Mouse (Mus musculus) limb, embryonic 14.5 days (tissue): ENCODE measurements around the gene Mdc1. TPM values are rescaled to one million over a fixed set of nuclear protein-coding genes. Genes with fewer than 3 reads are reported as not detected.

Experiments
- ATAC-seq: fragments of 200-750 bp; cut with Nextera tagmentation; 2 replicates; pipeline ENCODE4 v1.8.0; 2017; ENCODE audit warnings: low read depth, moderate number of reproducible peaks, moderate TSS enrichment; ENCODE audit not compliant: low FRiP score
- DNase-seq: peaks from one replicate; pipeline ENCODE4 v3.0.0-alpha.2; 2015; ENCODE audit warnings: low spot score
- H3K27ac ChIP-seq: fragments of 300-500 bp; sonication (generic); replicated peaks from 2 replicates; pipeline ENCODE4 v1.5.1; 2014; ENCODE audit warnings: low read depth, mild to moderate bottlenecking, low read length, moderate library complexity, mixed read lengths
- H3K27me3 ChIP-seq: fragments of 300-500 bp; sonication (generic); 2 replicates; pipeline ENCODE4 v1.6.1; 2014; ENCODE audit warnings: low read length, mixed read lengths; ENCODE audit not compliant: control insufficient read depth, insufficient read depth
- H3K36me3 ChIP-seq: fragments of 300-500 bp; sonication (generic); 2 replicates; pipeline ENCODE4 v1.6.1; 2014; ENCODE audit warnings: mild to moderate bottlenecking, low read length, moderate library complexity, mixed read lengths; ENCODE audit not compliant: control insufficient read depth, insufficient read depth
- H3K4me1 ChIP-seq: fragments of 300-500 bp; sonication (generic); 2 replicates; pipeline ENCODE4 v1.6.1; 2014; ENCODE audit warnings: antibody characterized with exemption, low read length, mixed read lengths; ENCODE audit not compliant: control insufficient read depth, insufficient read depth
- H3K4me2 ChIP-seq: fragments of 300-500 bp; sonication (generic); replicated peaks from 2 replicates; pipeline ENCODE4 v1.6.1; 2014; ENCODE audit warnings: low read depth, mild to moderate bottlenecking, low read length, moderate library complexity; ENCODE audit not compliant: severe bottlenecking
- H3K4me3 ChIP-seq: fragments of 300-500 bp; sonication (generic); replicated peaks from 2 replicates; pipeline ENCODE4 v1.5.1; 2014; ENCODE audit warnings: low read length
- H3K9ac ChIP-seq: fragments of 300-500 bp; sonication (generic); 2 replicates; pipeline ENCODE4 v1.6.1; 2014; ENCODE audit warnings: mild to moderate bottlenecking, low read depth, low read length, moderate library complexity; ENCODE audit not compliant: severe bottlenecking
- H3K9me3 ChIP-seq: fragments of 300-500 bp; sonication (generic); 2 replicates; pipeline ENCODE4 v1.6.1; 2016; ENCODE audit warnings: low read length; ENCODE audit not compliant: control insufficient read depth
- POLR2A ChIP-seq: fragments of 200-500 bp; IDR thresholded peaks from 2 replicates; pipeline ENCODE4 v1.8.0; 2012; ENCODE audit warnings: inconsistent platforms, mild to moderate bottlenecking, moderate library complexity, borderline replicate concordance; ENCODE audit not compliant: insufficient read depth, insufficient read length; ENCODE audit errors: extremely low read depth
- WGBS: fragments of 180-500 bp; shearing (Covaris S2); extraction: QIAGEN DNeasy Blood & Tissue Kit; methylation state at CpG from one replicate; pipeline ENCODE4 v1.1.7; 2014; 5-methylcytosine and 5-hydroxymethylcytosine counted together
- polyA plus RNA-seq, 2 experiments: library from polyadenylated mRNA; depleted of rRNA in 1 of 2; stranded (reverse) in 1 of 2; unstranded in 1 of 2; fragments of >200 nt; fragmentation: Nextera tagmentation in 1 of 2; extraction: Ambion mirVana in 1 of 2; gene quantifications; 2 replicates each; pipeline versions ENCODE4 v1.2.1 to v1.2.3; 2012 to 2014

Gene Mdc1
- polyA plus RNA-seq, 2 experiments, result 12.2 to 28.8 TPM

DNA sequence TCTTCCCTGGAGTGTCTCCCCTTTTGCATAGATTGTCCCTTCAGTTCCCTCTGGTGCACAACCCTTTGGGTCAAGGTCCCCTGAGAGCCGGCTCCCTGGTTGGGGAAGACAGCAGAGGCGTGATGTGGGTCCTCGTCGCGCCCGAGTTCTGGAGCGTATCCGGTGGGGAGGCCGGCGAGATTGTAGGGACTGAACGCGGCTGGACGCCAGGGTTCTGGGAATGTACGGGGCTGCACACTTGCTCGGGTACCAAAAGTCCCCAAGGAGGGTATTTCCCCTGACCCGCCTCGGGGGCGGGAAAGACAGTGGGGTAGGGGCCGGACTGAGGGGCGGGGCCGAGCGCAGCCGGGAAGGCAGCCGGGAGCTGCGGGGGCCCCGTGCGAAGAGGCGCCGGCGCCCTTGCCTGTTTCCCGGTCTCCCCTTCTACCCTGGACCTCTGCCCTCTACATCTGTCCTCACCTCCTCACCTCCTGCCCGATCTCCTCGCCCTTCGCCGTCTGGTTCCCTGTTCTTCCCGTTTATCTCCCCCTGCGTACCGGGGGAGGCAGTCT, 25.0 kb downstream of the Mdc1 start:
- Histone ChIP-seq H3K27me3 (no peaks in the 10 kb centered on the region), H3K36me3 (peaks cover 8% of the 10 kb centered on the region), H3K4me1 (peaks cover 39% of the 10 kb centered on the region), H3K27ac (peak overlapping the region; percentile 92), H3K4me2 (peak overlapping the region; percentile 97), H3K9ac (peak overlapping the region; percentile 83), H3K9me3 (no peaks in the 10 kb centered on the region), H3K4me3 (peak overlapping the region; percentile 62)
- no peak for TF ChIP-seq POLR2A
- 0% methylated on average over 37 of the region's 38 CpGs for WGBS
- ATAC-seq (peak; percentile 58), DNase-seq (peak; percentile 72)

GRCm38 (mm10) chr17:35866911-35867890, 25.9 kb downstream of the Mdc1 start:
- Histone ChIP-seq H3K27me3 (no peaks in the 10 kb centered on the region), H3K9ac (peak overlapping the region; percentile 83), H3K4me3 (peak overlapping the region; percentile 62), H3K36me3 (peaks cover 11% of the 10 kb centered on the region), H3K4me2 (peak overlapping the region; percentile 97), H3K27ac (peak overlapping the region; percentile 92), H3K9me3 (no peaks in the 10 kb centered on the region), H3K4me1 (peaks cover 39% of the 10 kb centered on the region)
- ATAC-seq (no peak), DNase-seq (no peak)
- TF ChIP-seq POLR2A, result no peak
- WGBS, result 10% methylated on average over 26 of the region's 26 CpGs

- H3K9ac ChIP-seq, result peak overlapping the region; percentile 83
- peaks cover 9% of the 10 kb centered on the region for H3K36me3 ChIP-seq
- ATAC-seq, result no peak
- TF ChIP-seq POLR2A, result no peak
- 28% methylated on average over 14 of the region's 17 CpGs for whole genome bisulfite sequencing
- no peak for DNase-seq
- H3K4me3 ChIP-seq, result peak overlapping the region; percentile 62
- no peaks in the 10 kb centered on the region for H3K27me3 ChIP-seq
- peaks cover 39% of the 10 kb centered on the region for H3K4me1 ChIP-seq
- H3K4me2 ChIP-seq, result peak overlapping the region; percentile 97
- 0 out of 2 replicates have a peak overlapping the region, but pooled peaks have one; percentile 59 for H3K27ac ChIP-seq
- no peaks in the 10 kb centered on the region for H3K9me3 ChIP-seq
Measured at GRCm38 (mm10) chr17:35868165-35868820, 27.0 kb downstream of the Mdc1 start.

DNA sequence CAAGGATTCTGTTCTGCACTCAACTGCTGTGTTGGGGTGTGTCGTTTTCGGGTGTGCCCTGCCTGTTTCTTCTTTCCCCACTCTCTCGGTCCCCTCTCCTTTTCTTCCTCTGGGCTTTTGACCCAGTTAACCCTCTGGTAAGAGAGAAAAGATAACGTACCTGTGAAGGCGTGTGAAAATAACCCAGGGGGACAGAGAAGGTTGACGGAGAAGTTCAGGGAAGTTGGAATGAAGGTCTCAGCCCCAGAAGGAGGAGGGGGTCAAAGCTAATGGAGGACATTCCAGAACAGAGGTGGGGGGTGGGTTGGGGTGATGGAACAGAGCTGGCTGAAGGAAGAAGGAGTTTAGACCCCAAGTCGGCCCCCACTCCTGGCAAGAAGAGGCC, 27.6 kb downstream of the Mdc1 start:
- H3K27ac ChIP-seq, result peak overlapping the region; percentile 59
- no peaks in the 10 kb centered on the region for H3K9me3 ChIP-seq
- H3K9ac ChIP-seq, result peak overlapping the region; percentile 83
- peak overlapping the region; percentile 97 for H3K4me2 ChIP-seq
- 4% methylated on average over 7 of the region's 7 CpGs for WGBS
- no peak for DNase-seq
- H3K4me1 ChIP-seq, result peaks cover 39% of the 10 kb centered on the region
- H3K4me3 ChIP-seq, result peak overlapping the region; percentile 62
- H3K27me3 ChIP-seq, result no peaks in the 10 kb centered on the region
- TF ChIP-seq POLR2A, result no peak
- no peak for ATAC-seq
- peaks cover 8% of the 10 kb centered on the region for H3K36me3 ChIP-seq
